Mouse (Mus musculus): ENCODE results near the gene Gm45261. TPM values are rescaled to one million over a fixed set of nuclear protein-coding genes. Genes with fewer than 3 reads are reported as not detected.
A peak's percentile ranks its signal among the peaks of the same experiment; 100 is the strongest.

The Gm45261 gene
- polyA plus RNA-seq, 2 experiments: not detected

- 37% methylated on average over 3 of the region's 3 CpGs for WGBS (ENCODE audit: insufficient replicate concordance)
- 0 out of 4 replicates have a peak, but pooled peaks cover 0 to 2% of the 10 kb centered on the region in 2 experiments for H3K4me1 ChIP-seq (replicated peaks; ENCODE audit: control insufficient read depth in 2 of 2, insufficient read depth in 2 of 2, low read length in 1 of 2)
- no peaks in the 10 kb centered on the region for H3K9me3 ChIP-seq (ENCODE audit: control insufficient read depth, low read length)
- H3K27me3 ChIP-seq (ENCODE audit: control insufficient read depth, insufficient read depth, low read length): no peaks in the 10 kb centered on the region
- no peak for TF ChIP-seq CTCF (IDR thresholded peaks at IDR 0.05; ENCODE audit: low read depth)
- TF ChIP-seq EP300 (IDR thresholded peaks at IDR 0.05; ENCODE audit: low read depth): no peak
- no peak overlapping the region for H3K27ac ChIP-seq
- H3K4me2 ChIP-seq (ENCODE audit: low read depth): no peak overlapping the region
- no peaks in the 10 kb centered on the region for H3K36me3 ChIP-seq (replicated peaks; ENCODE audit: control insufficient read depth, insufficient read depth, low read depth)
- no peak for DNase-seq (ENCODE audit: low read depth in 3 of 3, low spot score in 3 of 3)
- no peak overlapping the region for H3K4me3 ChIP-seq (ENCODE audit: insufficient read depth in 1 of 2, low read depth in 2 of 2, low read length in 2 of 2)
- no peak for ATAC-seq (ENCODE audit: insufficient read depth)
- no peak overlapping the region for H3K9ac ChIP-seq (replicated peaks)
These were observed 57.1 kb downstream of the Gm45261 start for GRCm38 (mm10) chr1:80404196-80404595.

GRCm38 (mm10) chr1:80403366-80403893, 57.8 kb downstream of the Gm45261 start:
- WGBS (ENCODE audit: insufficient replicate concordance): 68% methylated on average over 3 of the region's 3 CpGs
- TF ChIP-seq CTCF (IDR thresholded peaks at IDR 0.05; ENCODE audit: low read depth): no peak
- Histone ChIP-seq H3K9me3 (ENCODE audit: control insufficient read depth, low read length) (no peaks in the 10 kb centered on the region), H3K27me3 (ENCODE audit: control insufficient read depth, insufficient read depth, low read length) (no peaks in the 10 kb centered on the region), H3K4me2 (ENCODE audit: low read depth) (no peak overlapping the region), H3K27ac (no peak overlapping the region), H3K4me3 (ENCODE audit: insufficient read depth in 1 of 2, low read depth in 2 of 2, low read length in 2 of 2) (no peak overlapping the region), H3K9ac (replicated peaks) (no peak overlapping the region), H3K4me1 (replicated peaks; ENCODE audit: control insufficient read depth in 2 of 2, insufficient read depth in 2 of 2, low read length in 1 of 2) (0 out of 4 replicates have a peak, but pooled peaks cover 0 to 2% of the 10 kb centered on the region in 2 experiments), H3K36me3 (replicated peaks; ENCODE audit: control insufficient read depth, insufficient read depth, low read depth) (no peaks in the 10 kb centered on the region)
- DNase-seq (ENCODE audit: low read depth in 3 of 3, low spot score in 3 of 3): no peak
- no peak for ATAC-seq (ENCODE audit: insufficient read depth)

DNA sequence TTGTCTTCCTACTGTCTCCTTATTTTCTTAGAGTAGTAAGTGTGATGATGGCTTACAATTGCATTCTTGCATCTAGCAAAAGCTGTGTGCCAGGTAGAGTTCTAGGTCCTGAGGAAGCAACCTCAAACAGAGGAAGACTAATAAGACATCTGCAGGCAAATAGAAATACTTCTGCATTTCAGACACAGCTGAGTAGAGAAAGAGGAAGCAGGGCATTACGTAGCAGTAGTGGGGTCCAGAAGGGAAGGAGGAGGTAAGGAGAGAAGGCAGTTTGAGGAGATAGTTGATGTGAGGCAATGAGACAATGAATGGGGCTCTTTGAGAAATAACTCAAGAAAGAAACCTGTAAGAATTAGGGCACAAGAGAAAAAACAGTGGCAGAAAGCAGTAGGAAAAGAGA, 59.3 kb downstream of the Gm45261 start:
- Histone ChIP-seq H3K9ac (replicated peaks) (no peak overlapping the region), H3K4me3 (ENCODE audit: insufficient read depth in 1 of 2, low read depth in 2 of 2, low read length in 2 of 2) (no peak overlapping the region), H3K4me1 (replicated peaks; ENCODE audit: control insufficient read depth in 2 of 2, insufficient read depth in 2 of 2, low read length in 1 of 2) (0 out of 4 replicates have a peak, but pooled peaks cover 0 to 2% of the 10 kb centered on the region in 2 experiments), H3K36me3 (replicated peaks; ENCODE audit: control insufficient read depth, insufficient read depth, low read depth) (no peaks in the 10 kb centered on the region), H3K27me3 (ENCODE audit: control insufficient read depth, insufficient read depth, low read length) (no peaks in the 10 kb centered on the region), H3K4me2 (ENCODE audit: low read depth) (no peak overlapping the region), H3K9me3 (ENCODE audit: control insufficient read depth, low read length) (no peaks in the 10 kb centered on the region), H3K27ac (no peak overlapping the region)
- DNase-seq (ENCODE audit: low read depth in 3 of 3, low spot score in 3 of 3) (peak in 1 of 3 experiments; percentile 13), ATAC-seq (ENCODE audit: insufficient read depth) (no peak)
- TF ChIP-seq EP300 (IDR thresholded peaks at IDR 0.05; ENCODE audit: low read depth): no peak
- no peak for TF ChIP-seq CTCF (IDR thresholded peaks at IDR 0.05; ENCODE audit: low read depth)
- 38% methylated on average over 1 of the region's 1 CpGs for WGBS (ENCODE audit: insufficient replicate concordance)

Other genes starting within 250 kb of the Gm45261 start
- gene Fam124b, start 243.0 kb downstream of the Gm45261 start, polyA plus RNA-seq (2012; rRNA removed): not detected in 2 replicates
- not detected in 2 replicates for gene Fam124b, start 243.0 kb downstream of the Gm45261 start, polyA plus RNA-seq (2014; fragmentation: Nextera tagmentation; extraction: Ambion mirVana)
- gene Cul3, start 121.0 kb downstream of the Gm45261 start, polyA plus RNA-seq (2012; rRNA removed): 9.7 and 25.8 TPM in 2 replicates
- 22.9 and 28.0 TPM in 2 replicates for gene Cul3, start 121.0 kb downstream of the Gm45261 start, polyA plus RNA-seq (2014; fragmentation: Nextera tagmentation; extraction: Ambion mirVana)

Measured in liver, embryonic 14.5 days (tissue).